Mouse (Mus musculus): Measurements from ENCODE around the gene Trappc11. TPM values are rescaled to one million over a fixed set of nuclear protein-coding genes. Genes with fewer than 3 reads are reported as not detected.

Trappc11 gene
- polyA plus RNA-seq, 1 experiment from 2014 or later: 49.9 TPM

GRCm38 (mm10) chr8:47502546-47502945, 30.7 kb downstream of the Trappc11 start:
- Histone ChIP-seq H3K4me2 (ENCODE audit: low read depth) (no peak overlapping the region), H3K4me1 (ENCODE audit: control insufficient read depth, insufficient read depth, low read length) (no peaks in the 10 kb centered on the region), H3K9ac (ENCODE audit: low read length) (no peak overlapping the region), H3K36me3 (ENCODE audit: control insufficient read depth, insufficient read depth, low read length) (peaks cover 12% of the 10 kb centered on the region), H3K27me3 (ENCODE audit: control insufficient read depth, insufficient read depth, low read length) (no peaks in the 10 kb centered on the region), H3K9me3 (ENCODE audit: control insufficient read depth, low read length) (no peaks in the 10 kb centered on the region), H3K4me3 (ENCODE audit: low read depth, low read length) (no peak overlapping the region), H3K27ac (ENCODE audit: low read depth, low read length) (no peak overlapping the region)
- DNase-seq (ENCODE audit: low spot score): no peak
- ATAC-seq (ENCODE audit: insufficient read depth, low FRiP score, low TSS enrichment): no peak
- 95% methylated on average over 13 of the region's 13 CpGs for WGBS

- ATAC-seq (ENCODE audit: insufficient read depth, low FRiP score, low TSS enrichment) (no peak), DNase-seq (ENCODE audit: low spot score) (no peak)
- 84% methylated on average over 2 of the region's 2 CpGs for whole genome bisulfite sequencing
- H3K4me2 ChIP-seq (ENCODE audit: low read depth): no peak overlapping the region
- no peak overlapping the region for H3K4me3 ChIP-seq (ENCODE audit: low read depth, low read length)
- no peak overlapping the region for H3K9ac ChIP-seq (ENCODE audit: low read length)
- no peaks in the 10 kb centered on the region for H3K4me1 ChIP-seq (ENCODE audit: control insufficient read depth, insufficient read depth, low read length)
- H3K36me3 ChIP-seq (ENCODE audit: control insufficient read depth, insufficient read depth, low read length): peaks cover 12% of the 10 kb centered on the region
- no peaks in the 10 kb centered on the region for H3K9me3 ChIP-seq (ENCODE audit: control insufficient read depth, low read length)
- H3K27ac ChIP-seq (ENCODE audit: low read depth, low read length): no peak overlapping the region
- no peaks in the 10 kb centered on the region for H3K27me3 ChIP-seq (ENCODE audit: control insufficient read depth, insufficient read depth, low read length)
Observed at GRCm38 (mm10) chr8:47501994-47502393, 31.3 kb downstream of the Trappc11 start.

GRCm38 (mm10) chr8:47495428-47495827, 37.8 kb downstream of the Trappc11 start:
- Histone ChIP-seq H3K36me3 (ENCODE audit: control insufficient read depth, insufficient read depth, low read length) (peaks cover 13% of the 10 kb centered on the region), H3K9ac (ENCODE audit: low read length) (no peak overlapping the region), H3K4me1 (ENCODE audit: control insufficient read depth, insufficient read depth, low read length) (no peaks in the 10 kb centered on the region), H3K27me3 (ENCODE audit: control insufficient read depth, insufficient read depth, low read length) (no peaks in the 10 kb centered on the region), H3K4me3 (ENCODE audit: low read depth, low read length) (no peak overlapping the region), H3K9me3 (ENCODE audit: control insufficient read depth, low read length) (no peaks in the 10 kb centered on the region), H3K4me2 (ENCODE audit: low read depth) (no peak overlapping the region), H3K27ac (ENCODE audit: low read depth, low read length) (no peak overlapping the region)
- DNase-seq (ENCODE audit: low spot score) (no peak), ATAC-seq (ENCODE audit: insufficient read depth, low FRiP score, low TSS enrichment) (no peak)
- 90% methylated on average over 6 of the region's 6 CpGs for WGBS

- Histone ChIP-seq H3K4me2 (ENCODE audit: low read depth) (no peak overlapping the region), H3K27me3 (ENCODE audit: control insufficient read depth, insufficient read depth, low read length) (no peaks in the 10 kb centered on the region), H3K4me1 (ENCODE audit: control insufficient read depth, insufficient read depth, low read length) (no peaks in the 10 kb centered on the region), H3K9me3 (ENCODE audit: control insufficient read depth, low read length) (no peaks in the 10 kb centered on the region), H3K4me3 (ENCODE audit: low read depth, low read length) (no peak overlapping the region), H3K36me3 (ENCODE audit: control insufficient read depth, insufficient read depth, low read length) (peaks cover 12% of the 10 kb centered on the region), H3K9ac (ENCODE audit: low read length) (no peak overlapping the region), H3K27ac (ENCODE audit: low read depth, low read length) (no peak overlapping the region)
- DNase-seq (ENCODE audit: low spot score) (no peak), ATAC-seq (ENCODE audit: insufficient read depth, low FRiP score, low TSS enrichment) (no peak)
- 88% methylated on average over 12 of the region's 12 CpGs for WGBS
Observed at GRCm38 (mm10) chr8:47494602-47495153, 38.6 kb downstream of the Trappc11 start.

- Histone ChIP-seq H3K9me3 (ENCODE audit: control insufficient read depth, low read length) (no peaks in the 10 kb centered on the region), H3K36me3 (ENCODE audit: control insufficient read depth, insufficient read depth, low read length) (peaks cover 9% of the 10 kb centered on the region), H3K27ac (ENCODE audit: low read depth, low read length) (no peak overlapping the region), H3K4me3 (ENCODE audit: low read depth, low read length) (no peak overlapping the region), H3K27me3 (ENCODE audit: control insufficient read depth, insufficient read depth, low read length) (no peaks in the 10 kb centered on the region), H3K4me2 (ENCODE audit: low read depth) (no peak overlapping the region), H3K9ac (ENCODE audit: low read length) (no peak overlapping the region), H3K4me1 (ENCODE audit: control insufficient read depth, insufficient read depth, low read length) (no peaks in the 10 kb centered on the region)
- ATAC-seq (ENCODE audit: insufficient read depth, low FRiP score, low TSS enrichment): no peak
- WGBS: 90% methylated on average over 12 of the region's 12 CpGs
- DNase-seq (ENCODE audit: low spot score): no peak
Observed at GRCm38 (mm10) chr8:47493106-47493505, 40.2 kb downstream of the Trappc11 start.

GRCm38 (mm10) chr8:47487231-47487630, 46.0 kb downstream of the Trappc11 start:
- Histone ChIP-seq H3K9ac (ENCODE audit: low read length) (no peak overlapping the region), H3K27ac (ENCODE audit: low read depth, low read length) (no peak overlapping the region), H3K27me3 (ENCODE audit: control insufficient read depth, insufficient read depth, low read length) (no peaks in the 10 kb centered on the region), H3K9me3 (ENCODE audit: control insufficient read depth, low read length) (0 out of 2 replicates have a peak, but pooled peaks cover 3% of the 10 kb centered on the region), H3K4me3 (ENCODE audit: low read depth, low read length) (no peak overlapping the region), H3K4me2 (ENCODE audit: low read depth) (no peak overlapping the region), H3K36me3 (ENCODE audit: control insufficient read depth, insufficient read depth, low read length) (no peaks in the 10 kb centered on the region), H3K4me1 (ENCODE audit: control insufficient read depth, insufficient read depth, low read length) (no peaks in the 10 kb centered on the region)
- no peak for DNase-seq (ENCODE audit: low spot score)
- 94% methylated on average over 3 of the region's 3 CpGs for WGBS
- no peak for ATAC-seq (ENCODE audit: insufficient read depth, low FRiP score, low TSS enrichment)

- H3K4me2 ChIP-seq (ENCODE audit: low read depth): no peak overlapping the region
- no peaks in the 10 kb centered on the region for H3K4me1 ChIP-seq (ENCODE audit: control insufficient read depth, insufficient read depth, low read length)
- WGBS: 67% methylated on average over 12 of the region's 12 CpGs
- DNase-seq (ENCODE audit: low spot score) (no peak), ATAC-seq (ENCODE audit: insufficient read depth, low FRiP score, low TSS enrichment) (no peak)
- no peak overlapping the region for H3K27ac ChIP-seq (ENCODE audit: low read depth, low read length)
- H3K9me3 ChIP-seq (ENCODE audit: control insufficient read depth, low read length): 0 out of 2 replicates have a peak, but pooled peaks cover 3% of the 10 kb centered on the region
- no peaks in the 10 kb centered on the region for H3K36me3 ChIP-seq (ENCODE audit: control insufficient read depth, insufficient read depth, low read length)
- H3K27me3 ChIP-seq (ENCODE audit: control insufficient read depth, insufficient read depth, low read length): no peaks in the 10 kb centered on the region
- no peak overlapping the region for H3K4me3 ChIP-seq (ENCODE audit: low read depth, low read length)
- H3K9ac ChIP-seq (ENCODE audit: low read length): no peak overlapping the region
Observed at GRCm38 (mm10) chr8:47482354-47483071, 50.8 kb downstream of the Trappc11 start.

- no peak for ATAC-seq (ENCODE audit: insufficient read depth, low FRiP score, low TSS enrichment)
- no peak overlapping the region for H3K4me2 ChIP-seq (ENCODE audit: low read depth)
- WGBS: 95% methylated on average over 7 of the region's 7 CpGs
Observed at GRCm38 (mm10) chr8:47480039-47480438, 53.2 kb downstream of the Trappc11 start.

GRCm38 (mm10) chr8:47461650-47462049, 71.6 kb downstream of the Trappc11 start:
- no peak overlapping the region for H3K4me3 ChIP-seq (ENCODE audit: low read depth, low read length)
- ATAC-seq (ENCODE audit: insufficient read depth, low FRiP score, low TSS enrichment) (no peak), DNase-seq (ENCODE audit: low spot score) (no peak)
- no peaks in the 10 kb centered on the region for H3K36me3 ChIP-seq (ENCODE audit: control insufficient read depth, insufficient read depth, low read length)
- H3K27ac ChIP-seq (ENCODE audit: low read depth, low read length): no peak overlapping the region
- no peaks in the 10 kb centered on the region for H3K9me3 ChIP-seq (ENCODE audit: control insufficient read depth, low read length)
- 82% methylated on average over 10 of the region's 10 CpGs for WGBS
- H3K9ac ChIP-seq (ENCODE audit: low read length): no peak overlapping the region
- H3K4me1 ChIP-seq (ENCODE audit: control insufficient read depth, insufficient read depth, low read length): no peaks in the 10 kb centered on the region
- no peaks in the 10 kb centered on the region for H3K27me3 ChIP-seq (ENCODE audit: control insufficient read depth, insufficient read depth, low read length)
- no peak overlapping the region for H3K4me2 ChIP-seq (ENCODE audit: low read depth)

More at GRCm38 (mm10) chr8:47480039-47480438, 53.2 kb downstream of the Trappc11 start:
- Histone ChIP-seq H3K9me3 (ENCODE audit: control insufficient read depth, low read length) (no peaks in the 10 kb centered on the region), H3K27me3 (ENCODE audit: control insufficient read depth, insufficient read depth, low read length) (no peaks in the 10 kb centered on the region), H3K9ac (ENCODE audit: low read length) (no peak overlapping the region), H3K36me3 (ENCODE audit: control insufficient read depth, insufficient read depth, low read length) (no peaks in the 10 kb centered on the region), H3K27ac (ENCODE audit: low read depth, low read length) (no peak overlapping the region), H3K4me3 (ENCODE audit: low read depth, low read length) (no peak overlapping the region), H3K4me1 (ENCODE audit: control insufficient read depth, insufficient read depth, low read length) (no peaks in the 10 kb centered on the region)
- DNase-seq (ENCODE audit: low spot score): no peak

Data from neural tube, embryonic 11.5 days (tissue).